Mouse (Mus musculus) frontal cortex, postnatal 10 days (tissue): ENCODE data around the gene Rgs10.
"Not testable (repeated sequence)": the region's sequence is repeated elsewhere in the genome, so short reads cannot be mapped to it uniquely, and the experiment has no call there.

Experiments used
- DNase-seq, 2 experiments: peaks; one replicate each; pipeline ENCODE4 v3.0.0; 2022; ENCODE audit warnings: low spot score in 2 of 2, mixed read lengths in 1 of 2

Gene Rgs10

DNA sequence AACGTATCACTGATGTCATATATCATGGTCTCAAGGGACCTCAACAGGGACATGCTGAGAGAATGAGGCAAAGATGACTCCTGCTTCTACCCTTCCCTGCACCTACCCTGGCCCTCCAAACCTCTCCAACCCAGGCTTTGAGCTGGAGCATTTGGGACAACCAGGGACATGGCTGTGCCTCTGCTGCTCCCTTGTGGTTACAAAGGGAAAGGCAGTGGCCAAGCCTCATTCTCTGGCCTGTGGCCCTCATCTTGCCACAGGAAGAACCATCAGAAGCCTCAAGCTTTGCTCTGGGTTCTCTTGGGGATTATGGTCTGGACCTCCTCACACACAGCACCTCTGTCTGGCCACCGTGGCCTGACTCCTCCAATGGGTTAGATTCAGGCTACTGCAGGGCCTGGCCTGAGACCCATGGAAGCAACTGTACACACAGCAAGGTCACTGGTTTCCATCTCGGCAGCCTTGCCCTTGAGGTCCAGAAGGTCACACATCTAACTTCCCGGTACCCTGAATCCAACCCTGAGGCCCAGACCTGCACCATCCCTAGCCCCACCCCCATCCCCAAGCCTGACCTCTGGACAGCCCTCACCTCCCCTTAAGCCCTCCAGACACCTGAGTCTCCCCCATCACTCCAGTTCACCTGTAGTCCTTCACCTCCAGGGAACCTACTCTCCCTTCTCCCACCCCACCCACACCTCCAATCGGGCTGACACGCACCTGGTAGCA, 73.5 kb downstream of the Rgs10 start:
- DNase-seq: peak in 1 of 2 experiments; percentile 69

DNA sequence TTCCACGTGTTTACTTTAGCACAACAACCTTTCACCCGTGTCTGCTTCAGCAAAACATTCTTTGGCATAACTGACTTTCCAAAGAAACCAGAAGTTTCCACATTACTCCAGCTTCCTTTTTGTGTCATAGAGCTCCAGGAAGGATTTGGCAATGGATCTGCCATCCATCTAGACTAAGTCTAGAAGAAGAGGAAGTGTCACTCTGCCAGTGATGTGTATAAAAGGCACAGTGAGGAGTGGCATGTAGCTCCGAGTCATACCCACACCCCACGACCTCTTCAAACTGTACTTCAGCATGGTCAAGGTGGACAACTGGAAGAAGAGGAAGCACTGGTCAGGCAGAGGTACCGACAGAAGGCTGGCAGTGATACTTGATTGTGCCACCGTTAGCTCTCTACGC, 74.1 kb downstream of the Rgs10 start:
- DNase-seq: no peak

DNA sequence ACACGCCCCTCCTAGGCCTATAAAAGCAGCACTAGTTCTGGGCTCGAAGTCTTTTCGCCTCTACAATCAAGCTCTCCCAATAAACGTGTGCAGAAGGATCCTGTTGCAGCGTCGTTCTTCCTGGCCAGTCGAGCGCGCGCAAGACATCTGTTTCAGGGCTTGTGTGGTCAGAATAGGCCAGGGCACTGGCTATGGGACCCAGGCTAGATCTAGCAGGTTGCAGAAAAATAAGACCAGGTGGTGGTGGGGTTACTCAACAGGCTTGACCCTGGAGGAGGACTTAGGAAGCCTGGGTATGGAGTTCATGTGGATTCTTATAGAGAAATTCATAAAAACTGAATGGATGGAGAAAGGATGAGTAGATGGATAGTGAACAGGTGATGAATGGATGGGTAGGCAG, 75.9 kb downstream of the Rgs10 start:
- DNase-seq: not testable (repeated sequence)

DNA sequence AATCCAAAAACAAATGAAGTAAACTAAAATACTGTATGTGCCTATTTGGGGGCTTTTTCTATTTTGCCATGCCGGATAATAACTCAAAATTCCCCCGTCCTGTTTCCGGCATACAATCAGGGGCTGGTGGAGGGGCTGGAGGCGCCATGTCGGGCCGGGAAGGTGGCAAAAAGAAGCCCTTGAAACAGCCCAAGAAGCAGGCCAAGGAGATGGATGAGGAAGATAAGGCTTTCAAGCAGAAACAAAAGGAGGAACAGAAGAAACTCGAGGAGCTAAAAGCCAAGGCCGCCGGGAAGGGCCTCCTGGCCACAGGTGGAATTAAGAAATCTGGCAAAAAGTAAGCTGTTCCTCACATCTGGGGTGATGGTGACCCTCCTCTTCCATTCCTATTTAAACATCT, 78.2 kb downstream of the Rgs10 start:
- not testable (repeated sequence) for DNase-seq

DNA sequence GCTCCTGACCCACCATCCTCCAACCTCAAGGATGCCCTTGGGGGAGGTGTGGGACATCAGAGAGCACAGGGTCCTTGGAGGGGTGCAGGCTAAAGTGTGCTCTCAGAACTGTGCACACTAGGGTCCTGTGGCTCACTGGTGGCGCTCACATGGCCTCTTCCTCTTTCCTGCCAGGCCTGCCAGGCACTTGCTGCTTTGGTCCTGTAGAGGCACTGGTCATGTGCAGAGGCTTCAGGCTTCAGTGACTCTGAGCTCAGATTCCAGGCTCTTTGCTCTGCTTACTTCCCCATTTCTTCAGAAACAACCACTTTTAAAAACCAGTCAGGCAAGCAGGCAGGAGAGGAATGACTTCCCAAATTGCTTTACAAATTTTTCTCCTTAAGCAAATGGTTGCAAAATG, 85.7 kb downstream of the Rgs10 start:
- DNase-seq: no peak

DNA sequence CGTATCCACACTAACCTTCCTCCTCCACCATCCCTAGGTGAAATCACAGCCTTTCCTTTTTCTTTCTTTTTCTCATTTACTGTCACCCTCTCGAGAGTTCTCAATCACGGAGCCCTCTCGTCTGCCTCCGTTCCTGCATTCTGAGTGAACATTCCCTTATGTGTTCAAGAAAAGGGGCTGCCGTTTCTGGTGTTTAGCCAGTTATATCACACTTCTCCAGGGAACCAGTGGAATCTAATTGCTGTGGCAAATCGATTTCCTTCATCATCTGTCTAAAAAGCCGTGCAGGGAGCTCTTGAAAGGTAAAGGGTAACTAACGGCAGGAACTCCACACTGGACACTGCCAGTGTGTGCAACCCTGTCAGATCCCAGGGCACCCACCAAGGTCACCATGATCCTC, 87.6 kb downstream of the Rgs10 start:
- no peak for DNase-seq

DNA sequence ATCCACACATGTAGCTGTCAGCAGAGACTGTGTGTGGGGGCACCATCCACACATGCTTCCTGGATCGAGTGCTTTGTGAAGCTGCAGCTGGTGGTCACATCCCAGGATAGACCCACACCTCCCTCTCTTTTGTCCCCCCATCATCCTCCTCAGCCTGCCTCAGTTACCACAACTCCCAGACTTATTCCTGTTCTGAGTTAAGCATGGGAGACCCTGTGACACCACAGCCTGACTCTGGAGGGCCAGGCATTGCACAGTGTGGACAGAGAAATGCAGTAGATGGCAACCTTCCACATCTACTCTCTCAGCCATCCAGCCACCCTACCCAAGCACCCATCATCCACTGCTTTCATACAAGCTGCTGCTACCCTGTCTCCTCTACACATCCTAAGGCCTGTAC, 93.6 kb downstream of the Rgs10 start:
- no peak for DNase-seq
